Mouse (Mus musculus): ENCODE measurements around the gene Tapt1.

GRCm38 (mm10) chr5:44234606-44235005 lies 8.2 kb upstream of the Tapt1 start:
- no peak for TF ChIP-seq GATA1 (IDR thresholded peaks at IDR 0.05; ENCODE audit: borderline replicate concordance, low read length)
- TF ChIP-seq FLI1 (IDR thresholded peaks at IDR 0.05; ENCODE audit: low read length) = no peak
